Mouse (Mus musculus) C2C12 (cell line): ENCODE measurements around the gene Cmah. TPM values are rescaled to one million over a fixed set of nuclear protein-coding genes. Genes with fewer than 3 reads are reported as not detected.

Experiments used
- H3K27me3 ChIP-seq: one replicate; pipeline ENCODE4 v1.6.1; 2011; ENCODE audit not compliant: control insufficient read depth, insufficient read depth, insufficient read length
- H3K36me3 ChIP-seq: one replicate; pipeline ENCODE4 v1.6.1; 2011; ENCODE audit not compliant: control insufficient read depth, insufficient read depth
- H3K4me3 ChIP-seq: one replicate; pipeline ENCODE4 v1.5.1; 2011; ENCODE audit warnings: mild to moderate bottlenecking, control low read depth; ENCODE audit not compliant: poor library complexity, insufficient read depth, severe bottlenecking
- H3K79me2 ChIP-seq: one replicate; pipeline ENCODE4 v1.6.1; 2011; ENCODE audit not compliant: control insufficient read depth, insufficient read depth
- H3K79me3 ChIP-seq: one replicate; pipeline ENCODE4 v1.6.1; 2011; ENCODE audit warnings: low read depth, control low read depth
- H3ac ChIP-seq: one replicate; pipeline ENCODE3; 2011; ENCODE audit warnings: low read depth; ENCODE audit not compliant: control insufficient read depth, insufficient read length
- CEBPB ChIP-seq: IDR thresholded peaks from one replicate; pipeline ENCODE4 v1.6.1; 2011; ENCODE audit warnings: low read depth, mild to moderate bottlenecking, control low read depth, moderate library complexity
- CTCF ChIP-seq: IDR thresholded peaks from one replicate; pipeline ENCODE4 v1.5.1; 2011; ENCODE audit not compliant: control insufficient read depth, insufficient read depth, insufficient read length
- FOSL1 ChIP-seq: IDR thresholded peaks from one replicate; pipeline ENCODE4 v1.8.0; 2011; ENCODE audit warnings: mild to moderate bottlenecking, low read length; ENCODE audit not compliant: poor library complexity, insufficient read depth, severe bottlenecking
- MAX ChIP-seq: IDR thresholded peaks from one replicate; pipeline ENCODE4 v1.6.1; 2011; ENCODE audit warnings: mild to moderate bottlenecking, control low read depth
- MYOD1 ChIP-seq: IDR thresholded peaks from one replicate; pipeline ENCODE4 v1.6.1; 2011; ENCODE audit warnings: low read depth; ENCODE audit not compliant: control insufficient read depth, insufficient read length
- MYOG ChIP-seq: IDR thresholded peaks from one replicate; pipeline ENCODE4 v1.6.1; 2011; ENCODE audit not compliant: control insufficient read depth, insufficient read length; ENCODE audit errors: extremely low read depth
- USF1 ChIP-seq: IDR thresholded peaks from one replicate; pipeline ENCODE4 v1.6.1; 2011; ENCODE audit warnings: low read depth, mild to moderate bottlenecking, control low read depth, moderate library complexity
- polyA plus RNA-seq: library from polyadenylated mRNA; unstranded; fragments of >200 nt; fragmentation: generic; extraction: Trizol; gene quantifications from one replicate; pipeline ENCODE4 v1.2.1, GENCODE M21; 2012; ENCODE audit warnings: missing spikeins

Gene Cmah
- polyA plus RNA-seq, 1 experiment, result 0.14 TPM

DNA sequence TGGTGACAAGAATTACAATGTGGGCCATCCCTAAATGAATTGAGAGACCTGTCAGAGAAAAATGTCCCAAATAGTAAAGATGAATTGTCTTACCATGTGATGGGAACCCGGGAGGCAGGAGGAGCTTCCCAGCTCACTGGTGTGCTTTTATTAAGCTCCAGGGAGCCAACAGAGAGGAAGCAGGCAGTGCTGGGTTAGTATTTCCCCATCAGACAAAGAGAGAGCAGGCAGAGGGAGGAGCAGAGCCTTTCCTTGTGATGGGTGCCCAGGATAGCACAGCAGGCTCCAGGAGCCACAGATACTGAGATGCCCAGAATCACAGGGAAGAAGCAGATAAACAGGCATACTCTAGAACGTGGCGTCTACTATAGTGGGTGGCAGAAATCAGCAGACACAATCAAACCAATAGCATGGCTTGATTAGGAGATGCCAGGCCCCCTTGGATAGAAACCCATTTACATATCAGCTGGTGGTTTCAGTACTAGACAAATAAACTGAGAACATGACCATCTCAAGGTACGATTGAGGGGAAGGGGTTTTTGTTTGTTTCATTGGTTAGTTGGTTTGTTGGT lies 87.5 kb downstream of the Cmah start:
- TF ChIP-seq CEBPB (no peak), MAX (no peak), MYOD1 (no peak), MYOG (no peak), FOSL1 (no peak), USF1 (no peak), CTCF (no peak)
- no peaks in the 10 kb centered on the region for H3K79me3 ChIP-seq
- H3K27me3 ChIP-seq, result peaks cover 12% of the 10 kb centered on the region
- no peaks in the 10 kb centered on the region for H3K79me2 ChIP-seq
- no peak overlapping the region for H3K4me3 ChIP-seq
- no peak overlapping the region for H3ac ChIP-seq
- no peaks in the 10 kb centered on the region for H3K36me3 ChIP-seq

- Histone ChIP-seq H3ac (no peak overlapping the region), H3K4me3 (no peak overlapping the region), H3K79me3 (no peaks in the 10 kb centered on the region), H3K79me2 (no peaks in the 10 kb centered on the region), H3K27me3 (peaks cover 8% of the 10 kb centered on the region), H3K36me3 (no peaks in the 10 kb centered on the region)
- TF ChIP-seq USF1, result no peak
- no peak for TF ChIP-seq CTCF
- no peak for TF ChIP-seq MYOG
- no peak for TF ChIP-seq MYOD1
- TF ChIP-seq MAX, result no peak
These were observed 88.5 kb downstream of the Cmah start for GRCm38 (mm10) chr13:24415506-24416206.

GRCm38 (mm10) chr13:24416409-24416808 lies 89.2 kb downstream of the Cmah start:
- peaks cover 8% of the 10 kb centered on the region for H3K27me3 ChIP-seq
- H3K79me2 ChIP-seq, result no peaks in the 10 kb centered on the region
- no peaks in the 10 kb centered on the region for H3K79me3 ChIP-seq
- no peak overlapping the region for H3ac ChIP-seq
- no peaks in the 10 kb centered on the region for H3K36me3 ChIP-seq
- no peak overlapping the region for H3K4me3 ChIP-seq
- TF ChIP-seq MYOD1 (no peak), USF1 (no peak), MYOG (no peak), MAX (no peak), CEBPB (no peak), CTCF (no peak), FOSL1 (no peak)

- H3K79me3 ChIP-seq, result no peaks in the 10 kb centered on the region
- TF ChIP-seq CEBPB (no peak), FOSL1 (no peak), MYOD1 (no peak), USF1 (no peak), CTCF (no peak), MYOG (no peak), MAX (no peak)
- H3K4me3 ChIP-seq, result no peak overlapping the region
- H3K79me2 ChIP-seq, result no peaks in the 10 kb centered on the region
- no peaks in the 10 kb centered on the region for H3K36me3 ChIP-seq
- no peak overlapping the region for H3ac ChIP-seq
- peaks cover 11% of the 10 kb centered on the region for H3K27me3 ChIP-seq
These were observed 90.8 kb downstream of the Cmah start for GRCm38 (mm10) chr13:24418024-24418423.

DNA sequence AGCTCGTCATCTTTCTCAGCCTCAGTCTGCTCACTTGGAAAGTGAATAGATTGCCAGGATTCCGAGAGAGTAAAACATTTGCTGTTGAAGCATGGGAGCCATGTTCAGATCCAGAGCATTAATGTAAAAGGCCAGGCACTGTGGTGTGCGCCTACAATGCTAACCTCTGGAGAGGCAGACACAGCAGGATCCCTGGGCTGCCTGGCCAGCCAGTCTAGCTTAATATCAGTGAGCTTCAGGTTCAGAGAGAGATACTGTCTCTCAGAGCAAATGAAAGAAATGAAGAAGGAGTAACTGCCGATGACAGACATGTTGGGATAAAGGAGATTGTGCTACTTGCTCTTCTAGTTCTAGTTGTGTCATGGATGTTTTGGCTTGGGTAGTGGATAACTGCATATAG lies 91.6 kb downstream of the Cmah start:
- Histone ChIP-seq H3K4me3 (no peak overlapping the region), H3K79me3 (no peaks in the 10 kb centered on the region), H3ac (no peak overlapping the region), H3K36me3 (no peaks in the 10 kb centered on the region), H3K79me2 (no peaks in the 10 kb centered on the region), H3K27me3 (peaks cover 9% of the 10 kb centered on the region)
- no peak for TF ChIP-seq MYOG
- no peak for TF ChIP-seq MYOD1
- TF ChIP-seq USF1, result no peak
- TF ChIP-seq CEBPB, result no peak
- TF ChIP-seq CTCF, result no peak
- no peak for TF ChIP-seq MAX
- no peak for TF ChIP-seq FOSL1

DNA sequence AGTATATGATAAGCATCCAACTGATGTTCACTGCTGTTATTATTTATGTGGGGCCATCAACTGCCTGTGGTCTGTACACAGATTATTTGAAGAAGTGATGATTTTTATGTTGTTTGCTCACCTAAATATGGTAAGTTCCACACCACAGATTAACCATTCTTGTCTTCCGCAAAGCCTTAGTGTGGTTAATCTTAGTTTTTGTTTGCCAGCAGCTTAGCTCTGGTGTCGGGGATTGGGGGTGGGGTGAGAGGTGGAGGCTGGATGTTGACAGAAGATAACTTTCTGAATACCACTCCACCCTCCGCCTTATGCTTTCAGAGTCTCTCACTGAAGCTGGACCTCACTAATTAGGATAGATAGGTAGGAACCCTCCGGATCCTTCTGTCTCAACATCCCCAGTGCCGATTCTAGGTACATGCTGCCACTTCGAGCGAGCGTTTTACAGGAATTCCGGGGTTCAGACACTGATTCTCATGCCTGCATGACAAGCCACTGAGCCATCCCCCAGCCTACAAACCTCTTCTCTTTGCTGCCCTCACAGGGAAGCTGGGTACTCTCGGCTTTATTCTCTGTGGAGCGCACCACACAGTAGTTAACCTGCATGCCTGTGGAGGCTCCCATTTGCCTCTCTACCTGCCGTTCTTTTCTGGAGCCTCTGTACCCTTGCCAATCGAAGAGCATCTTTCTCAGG lies 92.5 kb downstream of the Cmah start:
- Histone ChIP-seq H3K79me3 (no peaks in the 10 kb centered on the region), H3K4me3 (no peak overlapping the region), H3K79me2 (no peaks in the 10 kb centered on the region), H3ac (no peak overlapping the region), H3K36me3 (no peaks in the 10 kb centered on the region), H3K27me3 (peaks cover 9% of the 10 kb centered on the region)
- TF ChIP-seq MAX, result no peak
- TF ChIP-seq MYOG, result no peak
- TF ChIP-seq CTCF, result no peak
- TF ChIP-seq USF1, result no peak
- TF ChIP-seq MYOD1, result no peak
- TF ChIP-seq FOSL1, result no peak
- TF ChIP-seq CEBPB, result no peak
